8 mouse cellular contexts compared by ENCODE assay signal in genomic region chr4:62479937-62480708, GRCm38 (mm10). TPM values are rescaled to one million over a fixed set of nuclear protein-coding genes. Genes with fewer than 3 reads are reported as not detected.
DNase-seq lines count a peak whose midpoint lies in the region; ATAC-seq and TF ChIP-seq lines count a peak whose summit lies in the region.

Bspry (plus strand) TSS chr4:62480053.

- ATAC-seq in forebrain, embryonic 15.5 days (replicated peaks): peak; percentile 74
- peak; percentile 74 for ATAC-seq in lung, embryonic 15.5 days (ENCODE audit: borderline replicate concordance, extremely low read depth, low FRiP score, low TSS enrichment)
- ATAC-seq in neutrophil, adult 5-6 weeks (ENCODE audit: extremely low read depth, insufficient number of reproducible peaks, low FRiP score, poor library complexity, severe bottlenecking): peak; percentile 41; the same call in 1 of the 2 replicates

- H3K36me3 ChIP-seq in ES-E14 (ENCODE audit: control insufficient read depth, insufficient read depth, low read length, poor library complexity, severe bottlenecking): no peaks in the 10 kb centered on the region
- no peaks in the 10 kb centered on the region for H3K36me3 ChIP-seq in forebrain, embryonic 15.5 days
- no peaks in the 10 kb centered on the region for H3K36me3 ChIP-seq in lung, embryonic 15.5 days

- peak within 1 kb of the TSS; percentile 78 for H3K9ac ChIP-seq in ES-E14 (ENCODE audit: insufficient read depth, low read depth, low read length, poor library complexity, severe bottlenecking)
- no peak within 1 kb of the TSS for H3K9ac ChIP-seq in forebrain, embryonic 15.5 days (replicated peaks)
- peak within 1 kb of the TSS; percentile 47 for H3K9ac ChIP-seq in lung, embryonic 15.5 days

- 2% methylated on average over 67 of the region's 71 CpGs for WGBS in forebrain, embryonic 15.5 days
- WGBS in lung, embryonic 15.5 days: under 1% methylated on average over 71 of the region's 71 CpGs

- H3K27ac ChIP-seq in ES-E14 (ENCODE audit: insufficient read depth, low read depth, low read length, poor library complexity, severe bottlenecking): no peak within 1 kb of the TSS
- H3K27ac ChIP-seq in brown adipose tissue, adult 24 weeks (replicated peaks; ENCODE audit: low read depth, low read length): no peak within 1 kb of the TSS; the same call in 1 of the 2 replicates
- H3K27ac ChIP-seq in forebrain, embryonic 15.5 days (replicated peaks): no peak within 1 kb of the TSS
- H3K27ac ChIP-seq in lung, embryonic 15.5 days: peak within 1 kb of the TSS; percentile 77

- H3K27me3 ChIP-seq in forebrain, embryonic 15.5 days: peaks cover 28% of the 10 kb centered on the region
- no peaks in the 10 kb centered on the region for H3K27me3 ChIP-seq in lung, embryonic 15.5 days

- H3K9me3 ChIP-seq in ES-E14 (ENCODE audit: control insufficient read depth, insufficient read depth, low read depth, low read length): no peaks in the 10 kb centered on the region
- no peaks in the 10 kb centered on the region for H3K9me3 ChIP-seq in forebrain, embryonic 15.5 days
- H3K9me3 ChIP-seq in lung, embryonic 15.5 days: no peaks in the 10 kb centered on the region

- DNase-seq in ES-E14 (ENCODE audit: low read depth, low spot score): peak; percentile 46
- DNase-seq in kidney, adult 8-10 months: peak; percentile 75 to 82
- peak; percentile 61 to 66 for DNase-seq in urinary bladder, postnatal 36 days (ENCODE audit: low spot score in 2 of 2)
- no peak for DNase-seq in ovary, postnatal 10 days (ENCODE audit: low spot score)

- H3K4me1 ChIP-seq in ES-E14 (ENCODE audit: control insufficient read depth in 2 of 2, insufficient read depth in 2 of 2, low read length in 2 of 2, poor library complexity in 1 of 2): no peaks in the 10 kb centered on the region; a peak in 1 of 4 replicates
- H3K4me1 ChIP-seq in brown adipose tissue, adult 24 weeks (ENCODE audit: control insufficient read depth, insufficient read depth, insufficient read length, low read length): no peaks in the 10 kb centered on the region
- H3K4me1 ChIP-seq in forebrain, embryonic 15.5 days: peaks cover 9% of the 10 kb centered on the region
- peaks cover 14% of the 10 kb centered on the region for H3K4me1 ChIP-seq in lung, embryonic 15.5 days

- in situ Hi-C loops in ES-E14 (cut with MboI; ENCODE audit: low sequenced_read_pairs in 2 of 2, unreplicated experiment in 2 of 2): no loop called here

- peak within 1 kb of the TSS; percentile 55 for H3K4me2 ChIP-seq in forebrain, embryonic 15.5 days (replicated peaks)
- peak within 1 kb of the TSS; percentile 84 for H3K4me2 ChIP-seq in lung, embryonic 15.5 days

- H3K4me3 ChIP-seq in ES-E14 (ENCODE audit: insufficient read depth in 1 of 2, low read depth in 1 of 2, low read length in 2 of 2, poor library complexity in 1 of 2, severe bottlenecking in 1 of 2): peak within 1 kb of the TSS; percentile 65 to 78
- peak within 1 kb of the TSS; percentile 54 for H3K4me3 ChIP-seq in brown adipose tissue, adult 24 weeks (ENCODE audit: insufficient read depth, low read depth, low read length)
- H3K4me3 ChIP-seq in forebrain, embryonic 15.5 days: peak within 1 kb of the TSS; percentile 41
- H3K4me3 ChIP-seq in lung, embryonic 15.5 days: peak within 1 kb of the TSS; percentile 54

TF ChIP-seq in ES-E14, 5 proteins besides CTCF, POLR2A, EP300 and RAD21:
- no peak for TF ChIP-seq ZC3H11A (IDR thresholded peaks at IDR 0.05; ENCODE audit: borderline replicate concordance, low read depth, low read length)

RNA-seq across cellular contexts. Expression of gene Bspry, which starts in this region (rescaled TPM):
- 8.9 and 12.9 TPM in 2 replicates for total RNA-seq in ES-E14 (2012; rRNA removed)
- polyA plus RNA-seq in brown adipose tissue, adult 24 weeks (2012; ENCODE audit: insufficient read depth, insufficient read length, missing spikeins): not detected in 2 replicates
- polyA plus RNA-seq in forebrain, embryonic 15.5 days (2015; fragmentation: Nextera tagmentation; extraction: Ambion mirVana): 0.78 and 0.85 TPM in 2 replicates
- 36.7 and 44.0 TPM in 2 replicates for polyA plus RNA-seq in lung, embryonic 15.5 days (2015; fragmentation: Nextera tagmentation; extraction: Ambion mirVana)
- total RNA-seq in neutrophil, adult 5-6 weeks (2017): 1.3 and 1.8 TPM in 2 replicates

Comparison
In these comparisons a context has a peak if more than half of its experiments do, and no peak if none do; other contexts are left out.
1. RNA of gene Bspry (polyA plus RNA-seq): 36.7 to 44.0 TPM in lung, embryonic 15.5 days; 0.78 to 0.85 TPM in forebrain, embryonic 15.5 days and not detected in brown adipose tissue, adult 24 weeks; every median in the first group is over 10 times any median in the second.
2. Peak in ATAC-seq, H3K4me3 ChIP-seq and H3K4me2 ChIP-seq in forebrain, embryonic 15.5 days; RNA of the gene not detected or under 1 TPM.
3. Peak in every context shown above with its lines, with median percentiles within 50 percentile points of each other: H3K4me3 ChIP-seq and ATAC-seq.